Mouse (Mus musculus) stomach, postnatal 0 days (tissue): ENCODE measurements at regions not wholly inside any gene's neighbourhood (a gene's known extent, or its start where the extent isn't known, plus 50 kb on each side); places are given as distances from the start of the nearest gene placed in this dataset.

Source experiments
- CTCF ChIP-seq: IDR thresholded peaks from 2 replicates; pipeline ENCODE4 v1.5.1; 2016; ENCODE audit warnings: antibody characterized with exemption, low read depth, mild to moderate bottlenecking, moderate library complexity
- EP300 ChIP-seq: optimal IDR thresholded peaks from 2 replicates; pipeline ENCODE3; 2016; ENCODE audit warnings: antibody characterized with exemption

DNA sequence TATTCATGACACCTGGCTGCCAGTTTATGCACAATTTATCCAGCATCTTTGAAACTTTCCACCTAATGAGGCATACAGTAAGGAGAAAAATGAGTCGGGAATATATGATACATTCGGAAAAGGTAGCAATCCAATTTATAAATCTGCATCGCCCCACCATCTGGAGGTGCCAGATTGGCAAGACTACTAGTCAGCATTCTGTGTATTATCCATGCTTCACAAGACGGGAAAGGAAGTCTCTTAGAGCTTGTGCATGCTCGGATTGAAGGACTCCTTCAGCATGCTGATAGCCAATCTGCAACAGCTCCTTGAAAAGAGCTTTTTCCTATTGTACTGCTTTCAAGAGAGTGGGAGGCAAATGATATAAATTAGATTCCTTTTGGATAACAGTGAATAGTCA lies 289.6 kb upstream of the Arpp21 start:
- TF ChIP-seq CTCF: no peak
- TF ChIP-seq EP300: no peak
